Comparison of ENCODE assay signal across 8 mouse cellular contexts in the genomic region with DNA sequence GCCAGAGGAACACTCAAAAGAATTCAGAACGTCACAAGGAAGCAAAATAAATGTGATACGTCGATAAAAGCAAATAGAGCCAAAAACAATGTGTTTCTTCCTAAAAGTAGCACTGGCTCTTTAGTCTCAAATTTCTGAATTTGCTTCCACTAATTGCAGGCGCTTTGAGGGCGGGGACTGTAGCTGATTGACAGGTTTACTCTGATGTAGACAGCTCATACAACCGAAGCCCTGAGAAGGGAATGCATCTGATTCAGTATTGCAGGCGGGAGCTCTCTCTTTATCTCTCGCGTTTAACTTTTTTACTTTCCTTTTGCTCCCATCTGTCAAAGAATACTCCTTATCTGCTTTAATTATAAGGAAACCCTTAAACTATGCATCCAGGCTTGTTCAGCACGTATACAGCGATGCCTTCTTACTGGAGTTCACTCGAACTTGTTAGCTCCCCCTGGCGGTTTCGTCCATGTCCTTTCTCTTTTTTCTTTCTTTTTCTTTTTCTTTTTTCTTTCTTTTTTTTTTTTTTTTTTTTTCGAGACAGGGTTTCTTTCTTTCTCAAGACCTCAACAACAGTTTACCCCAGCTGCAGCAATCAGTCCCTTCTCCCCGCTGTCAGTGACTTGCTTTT.
DNase-seq lines count a peak whose midpoint lies in the region; ATAC-seq lines count a peak whose summit lies in the region.

No protein-coding gene starts in this region.

- peak overlapping the region; percentile 43 for H3K4me2 ChIP-seq in forebrain, embryonic 14.5 days (ENCODE audit: low read length)
- peak overlapping the region; percentile 48 for H3K4me2 ChIP-seq in hindbrain, embryonic 13.5 days
- peak overlapping the region; percentile 65 for H3K4me2 ChIP-seq in lung, embryonic 16.5 days (ENCODE audit: low read depth, low read length)

- no peak overlapping the region for H3K27ac ChIP-seq in forebrain, embryonic 14.5 days (ENCODE audit: low read depth, low read length)
- no peak overlapping the region for H3K27ac ChIP-seq in hindbrain, embryonic 13.5 days
- no peak overlapping the region for H3K27ac ChIP-seq in lung, embryonic 16.5 days (ENCODE audit: low read length)

- DNase-seq in MEL-GATA-1-ER (ENCODE audit: extremely low read depth, low read depth), result peak; percentile 72
- DNase-seq in c-Kit-positive CD71-negative TER-119-negative erythroid progenitor cells, embryonic 14.5 days (ENCODE audit: low read depth), result peak; percentile 60
- peak; percentile 86 for DNase-seq in forebrain, embryonic 14.5 days (ENCODE audit: low spot score)
- peak; percentile 60 to 72 for DNase-seq in layer of hippocampus, postnatal 10 days (ENCODE audit: low spot score in 2 of 2)
- DNase-seq in retina, postnatal 1 day, result peak; percentile 78

- ATAC-seq in forebrain, embryonic 14.5 days, result peak; percentile 86
- ATAC-seq in hindbrain, embryonic 13.5 days (ENCODE audit: low FRiP score), result peak; percentile 49; the same call in 1 of the 2 replicates
- ATAC-seq in lung, embryonic 16.5 days (ENCODE audit: low read depth), result peak; percentile 66
- ATAC-seq in erythroid progenitor cell, adult 5-6 weeks (replicated peaks; ENCODE audit: low FRiP score, poor library complexity, severe bottlenecking), result no peak

- 0 out of 2 replicates have a peak overlapping the region, but pooled peaks have one; percentile 15 for H3K4me3 ChIP-seq in forebrain, embryonic 14.5 days (ENCODE audit: low read depth, low read length)
- H3K4me3 ChIP-seq in hindbrain, embryonic 13.5 days, result peak overlapping the region; percentile 20
- H3K4me3 ChIP-seq in lung, embryonic 16.5 days (ENCODE audit: low read length), result peak overlapping the region; percentile 49

- H3K27me3 ChIP-seq in forebrain, embryonic 14.5 days (replicated peaks; ENCODE audit: control insufficient read depth, insufficient read depth, low read length), result no peaks in the 10 kb centered on the region
- no peaks in the 10 kb centered on the region for H3K27me3 ChIP-seq in hindbrain, embryonic 13.5 days
- H3K27me3 ChIP-seq in lung, embryonic 16.5 days (ENCODE audit: control insufficient read depth, insufficient read depth, low read depth, low read length), result no peaks in the 10 kb centered on the region

- H3K36me3 ChIP-seq in forebrain, embryonic 14.5 days (ENCODE audit: control insufficient read depth, insufficient read depth, low read length), result no peaks in the 10 kb centered on the region
- H3K36me3 ChIP-seq in hindbrain, embryonic 13.5 days, result no peaks in the 10 kb centered on the region
- no peaks in the 10 kb centered on the region for H3K36me3 ChIP-seq in lung, embryonic 16.5 days (ENCODE audit: control insufficient read depth, insufficient read depth, low read length)

- H3K4me1 ChIP-seq in forebrain, embryonic 14.5 days (ENCODE audit: control insufficient read depth, insufficient read depth, low read length), result no peaks in the 10 kb centered on the region
- H3K4me1 ChIP-seq in hindbrain, embryonic 13.5 days (replicated peaks), result no peaks in the 10 kb centered on the region
- no peaks in the 10 kb centered on the region for H3K4me1 ChIP-seq in lung, embryonic 16.5 days (replicated peaks; ENCODE audit: control insufficient read depth, insufficient read depth, low read length)

- no peak overlapping the region for H3K9ac ChIP-seq in forebrain, embryonic 14.5 days (ENCODE audit: low read length)
- no peak overlapping the region for H3K9ac ChIP-seq in hindbrain, embryonic 13.5 days
- H3K9ac ChIP-seq in lung, embryonic 16.5 days (ENCODE audit: low read length), result peak overlapping the region; percentile 46; the same call in 1 of the 2 replicates

- 23% methylated on average over 16 of the region's 16 CpGs for WGBS in forebrain, embryonic 14.5 days
- WGBS in hindbrain, embryonic 13.5 days, result 27% methylated on average over 16 of the region's 16 CpGs
- WGBS in lung, embryonic 16.5 days, result 17% methylated on average over 16 of the region's 16 CpGs

- H3K9me3 ChIP-seq in forebrain, embryonic 14.5 days (replicated peaks; ENCODE audit: control insufficient read depth, low read length), result no peaks in the 10 kb centered on the region
- no peaks in the 10 kb centered on the region for H3K9me3 ChIP-seq in hindbrain, embryonic 13.5 days
- H3K9me3 ChIP-seq in lung, embryonic 16.5 days (ENCODE audit: control insufficient read depth, low read length), result no peaks in the 10 kb centered on the region
